Mouse (Mus musculus) C2C12 (cell line): ENCODE measurements around the gene Srgap1.

Source experiments
- CEBPB ChIP-seq: IDR thresholded peaks from one replicate; pipeline ENCODE4 v1.6.1; 2011; ENCODE audit warnings: low read depth, mild to moderate bottlenecking, control low read depth, moderate library complexity
- CTCF ChIP-seq: IDR thresholded peaks from one replicate; pipeline ENCODE4 v1.5.1; 2011; ENCODE audit not compliant: control insufficient read depth, insufficient read depth, insufficient read length
- MYOD1 ChIP-seq: IDR thresholded peaks from one replicate; pipeline ENCODE4 v1.6.1; 2011; ENCODE audit warnings: low read depth; ENCODE audit not compliant: control insufficient read depth, insufficient read length
- MYOG ChIP-seq: IDR thresholded peaks from one replicate; pipeline ENCODE4 v1.6.1; 2011; ENCODE audit not compliant: control insufficient read depth, insufficient read length; ENCODE audit errors: extremely low read depth
- USF1 ChIP-seq: IDR thresholded peaks from one replicate; pipeline ENCODE4 v1.6.1; 2011; ENCODE audit warnings: low read depth, mild to moderate bottlenecking, control low read depth, moderate library complexity

DNA sequence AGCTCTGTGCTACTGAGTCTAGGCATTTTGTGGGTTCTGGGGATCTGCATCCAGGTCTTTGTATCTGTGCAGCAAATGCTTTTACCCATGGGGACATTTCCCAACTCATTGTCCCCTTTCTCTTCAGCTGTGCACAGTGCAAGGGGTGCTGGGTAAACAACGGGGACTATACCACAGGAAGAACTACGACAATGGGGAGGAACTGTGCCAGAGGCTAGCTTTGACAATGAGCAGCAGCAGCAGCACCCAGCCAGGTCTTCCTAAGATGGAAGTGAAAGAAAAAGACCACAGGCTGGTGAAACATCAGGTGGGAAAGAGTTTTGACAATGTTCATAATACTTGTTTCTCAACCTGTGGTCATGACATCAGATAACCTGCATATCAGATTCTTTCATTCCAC lies 197.6 kb downstream of the Srgap1 start:
- TF ChIP-seq CTCF (no peak), USF1 (no peak), CEBPB (no peak), MYOD1 (no peak), MYOG (no peak)
